Mouse (Mus musculus) gastrocnemius, adult 18-20 months (tissue): ENCODE results near the gene Rpl23. TPM values are rescaled to one million over a fixed set of nuclear protein-coding genes. Genes with fewer than 3 reads are reported as not detected.

ENCODE experiments used
- microRNA-seq: library from miRNA; unstranded; fragments of <30 nt; microRNA quantifications from one replicate; pipeline ENCODE4 v1.2.0, GENCODE M21; 2021
- total RNA-seq, 2 experiments: library from RNA; stranded (reverse); gene quantifications; 2 replicates each; pipeline ENCODE4 v1.2.3; 2021

Rpl23 gene
- total RNA-seq, 2 experiments from 2014 or later, result 426 to 450 TPM

Small RNA genes within 50 kb of the gene (microRNA-seq; reads per million reads assigned to microRNA genes)
- gene Mir8102, result not detected

Other genes with a start within 250 kb of the Rpl23 start
- 1 to 10 TPM; 1.3 to 1.9 TPM for gene Srcin1, start 206.3 kb downstream of the Rpl23 start, total RNA-seq
- gene Epop, start 152.7 kb downstream of the Rpl23 start, total RNA-seq, result under 1 TPM; 0.75 to 1.00 TPM
- gene Mllt6, start 119.0 kb downstream of the Rpl23 start, total RNA-seq, result 10 to 100 TPM; 44.1 to 51.0 TPM
- gene Cisd3, start 96.6 kb downstream of the Rpl23 start, total RNA-seq, result 100 to 1,000 TPM in 1 of 2 experiments, 10 to 100 TPM in 1; 96.7 to 102 TPM
- gene Pcgf2, start 81.9 kb downstream of the Rpl23 start, total RNA-seq, result 1 to 10 TPM in 1 of 2 experiments, under 1 TPM in 1; 0.96 to 2.3 TPM
- 100 to 1,000 TPM; 150 to 167 TPM for gene Psmb3, start 79.0 kb downstream of the Rpl23 start, total RNA-seq
- gene Pip4k2b, start 37.7 kb downstream of the Rpl23 start, total RNA-seq, result 10 to 100 TPM; 64.7 TPM
- gene Cwc25, start 15.9 kb downstream of the Rpl23 start, total RNA-seq, result 1 to 10 TPM; 5.2 to 5.9 TPM
- not detected for gene 1700001P01Rik, start 6.5 kb downstream of the Rpl23 start, total RNA-seq
- 10 to 100 TPM; 10.0 to 19.2 TPM for gene Lasp1, start 16.6 kb upstream of the Rpl23 start, total RNA-seq
- under 1 TPM; 0.19 to 0.34 TPM for gene B230217C12Rik, start 58.3 kb upstream of the Rpl23 start, total RNA-seq
- gene Fbxo47, start 101.7 kb upstream of the Rpl23 start, total RNA-seq, result under 1 TPM; 0.16 to 0.38 TPM
- 1 to 10 TPM; 2.1 to 2.6 TPM for gene Plxdc1, start 204.0 kb upstream of the Rpl23 start, total RNA-seq
- under 1 TPM in 1 of 2 experiments, not detected in 1; 0.26 TPM for gene Arl5c, start 213.7 kb upstream of the Rpl23 start, total RNA-seq
- 100 to 1,000 TPM; 167 to 198 TPM for gene Cacnb1, start 240.6 kb upstream of the Rpl23 start, total RNA-seq
- gene Rpl19, start 244.3 kb upstream of the Rpl23 start, total RNA-seq, result 100 to 1,000 TPM; 457 to 462 TPM